Mouse (Mus musculus): ENCODE measurements at regions not wholly inside any gene's neighbourhood (a gene's known extent, or its start where the extent isn't known, plus 50 kb on each side); places are given as distances from the start of the nearest gene placed in this dataset.

DNA sequence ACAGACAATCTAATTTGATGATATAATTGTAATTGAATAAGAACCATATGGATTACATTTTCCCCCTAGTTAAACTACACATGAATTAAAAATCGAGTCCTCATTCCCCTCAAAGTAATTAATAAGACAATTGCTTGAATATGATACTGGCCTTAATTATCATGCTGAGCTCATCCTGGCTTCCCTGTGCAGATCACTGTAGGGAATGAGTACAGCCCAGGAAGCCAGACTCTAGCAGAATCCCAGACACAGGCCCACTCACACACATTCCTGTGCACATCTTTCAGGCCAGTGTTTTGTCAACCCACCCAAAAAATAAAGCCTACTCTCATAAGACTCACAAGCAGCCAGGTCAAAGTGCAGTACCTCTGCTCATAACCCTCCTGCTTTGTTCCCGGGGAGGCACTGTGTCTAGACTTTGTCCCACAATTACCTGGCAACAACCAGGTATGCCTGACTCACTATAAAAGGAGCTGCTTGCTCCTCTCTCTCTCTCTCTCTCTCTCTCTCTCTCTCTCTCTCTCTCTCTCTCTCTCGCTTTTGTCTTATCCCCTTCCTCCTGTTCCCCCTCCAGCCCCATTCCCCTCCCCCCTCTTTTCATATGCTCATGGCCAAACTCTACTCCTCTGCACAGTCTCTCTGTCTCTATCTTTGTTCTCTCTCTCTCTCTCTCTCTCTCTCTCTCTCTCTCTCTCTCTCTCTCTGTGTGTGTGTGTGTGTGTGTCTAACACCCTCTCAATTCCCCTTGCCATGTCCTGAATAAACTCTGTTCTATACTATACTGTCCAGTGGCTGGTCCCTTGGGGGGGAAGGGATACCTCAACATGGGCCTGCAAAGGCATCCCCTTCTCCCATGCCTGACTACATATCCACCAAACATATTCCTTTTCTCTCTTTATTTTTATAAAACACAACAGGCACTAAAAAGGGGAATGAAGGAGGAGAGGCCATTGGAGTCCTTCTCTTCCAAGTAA lies 143.7 kb upstream of the Spag17 start:
- Histone ChIP-seq H3K4me3 (no peak overlapping the region), H3K36me3 (no peaks in the 10 kb centered on the region), H3K9ac (no peak overlapping the region), H3K9me3 (replicated peaks) (no peaks in the 10 kb centered on the region), H3K4me2 (replicated peaks) (no peak overlapping the region), H3K27ac (no peak overlapping the region), H3K4me1 (no peaks in the 10 kb centered on the region), H3K27me3 (no peaks in the 10 kb centered on the region)
- WGBS = 66% methylated on average over 3 of the region's 3 CpGs
- ATAC-seq (ENCODE audit: low FRiP score) = no peak

DNA sequence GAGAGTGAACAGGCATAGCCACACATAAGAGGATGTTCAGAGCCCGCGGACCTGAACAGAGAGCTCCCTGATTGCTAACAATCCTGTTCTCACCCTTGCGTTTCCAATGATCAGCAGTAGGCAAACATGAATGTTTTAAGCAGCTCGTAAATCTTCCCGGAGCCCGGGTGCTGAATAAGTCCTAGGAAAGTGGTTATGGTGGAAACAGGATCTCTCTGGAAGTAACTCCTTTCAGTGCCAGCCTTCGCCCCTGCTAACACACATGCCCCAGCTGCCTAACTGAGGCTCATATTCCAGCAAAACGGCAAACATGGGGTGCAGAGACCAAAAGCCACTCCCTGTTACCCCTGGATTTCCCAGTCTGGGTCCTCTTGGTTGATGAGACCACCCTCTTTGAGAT lies 135.5 kb upstream of the Spag17 start:
- Histone ChIP-seq H3K36me3 (no peaks in the 10 kb centered on the region), H3K4me2 (replicated peaks) (no peak overlapping the region), H3K4me1 (no peaks in the 10 kb centered on the region), H3K4me3 (no peak overlapping the region), H3K9me3 (replicated peaks) (no peaks in the 10 kb centered on the region), H3K27ac (no peak overlapping the region), H3K9ac (no peak overlapping the region), H3K27me3 (no peaks in the 10 kb centered on the region)
- ATAC-seq (ENCODE audit: low FRiP score) = no peak
- 85% methylated on average over 8 of the region's 8 CpGs for WGBS

DNA sequence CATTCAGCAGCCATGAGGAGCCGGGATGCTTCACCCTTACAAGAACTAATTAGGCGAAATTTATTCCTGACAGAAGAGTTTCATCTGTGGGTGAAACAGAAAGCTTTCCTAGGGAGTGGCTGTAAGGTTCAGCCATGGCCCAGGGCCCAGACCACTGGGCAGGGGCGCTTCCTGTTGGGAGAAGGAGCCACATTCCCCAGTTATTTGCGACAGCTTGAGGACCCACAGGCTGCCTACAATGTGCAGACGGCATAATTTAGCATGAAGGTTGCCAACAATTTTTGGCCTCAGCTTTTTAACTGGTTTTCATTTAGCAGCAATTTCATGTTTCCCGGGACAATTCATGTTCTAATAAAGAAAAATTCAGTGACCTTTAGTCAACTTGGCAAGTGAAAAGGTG lies 106.7 kb upstream of the Spag17 start:
- no peak for ATAC-seq (ENCODE audit: low FRiP score)
- Histone ChIP-seq H3K27me3 (no peaks in the 10 kb centered on the region), H3K4me3 (no peak overlapping the region), H3K9ac (no peak overlapping the region), H3K27ac (no peak overlapping the region), H3K4me2 (replicated peaks) (no peak overlapping the region), H3K36me3 (no peaks in the 10 kb centered on the region), H3K4me1 (no peaks in the 10 kb centered on the region), H3K9me3 (replicated peaks) (no peaks in the 10 kb centered on the region)
- 82% methylated on average over 6 of the region's 6 CpGs for WGBS

DNA sequence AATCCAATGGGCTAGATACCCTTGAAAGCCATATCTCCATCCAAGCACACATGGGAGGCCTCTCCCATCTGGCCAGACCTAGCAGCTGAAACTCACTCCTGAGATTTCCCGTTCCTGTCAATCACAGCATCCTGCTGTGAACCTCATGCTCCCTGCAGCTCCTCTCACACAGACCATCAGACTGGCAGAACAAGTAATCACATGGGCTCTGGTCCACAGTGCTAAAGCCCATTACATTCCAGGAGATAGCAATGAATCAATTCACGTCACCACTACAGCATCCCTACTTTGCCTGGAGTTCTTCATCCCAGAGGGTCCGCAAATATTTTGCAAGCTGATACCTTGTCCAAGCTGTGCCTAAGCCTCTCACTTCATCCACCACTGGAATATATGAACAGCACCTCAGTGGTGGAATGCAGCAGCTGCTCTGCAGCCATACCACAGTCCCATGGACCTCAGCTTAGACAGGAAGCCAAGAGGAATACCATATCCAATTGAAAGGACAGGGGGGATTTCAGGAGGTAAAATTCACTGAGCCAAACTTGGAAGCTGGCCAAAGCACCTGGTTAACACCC lies 99.2 kb upstream of the Spag17 start:
- WGBS = 64% methylated on average over 3 of the region's 3 CpGs
- Histone ChIP-seq H3K27ac (no peak overlapping the region), H3K4me1 (no peaks in the 10 kb centered on the region), H3K4me3 (no peak overlapping the region), H3K4me2 (replicated peaks) (no peak overlapping the region), H3K36me3 (no peaks in the 10 kb centered on the region), H3K9ac (no peak overlapping the region), H3K27me3 (no peaks in the 10 kb centered on the region), H3K9me3 (replicated peaks) (no peaks in the 10 kb centered on the region)
- no peak for ATAC-seq (ENCODE audit: low FRiP score)

DNA sequence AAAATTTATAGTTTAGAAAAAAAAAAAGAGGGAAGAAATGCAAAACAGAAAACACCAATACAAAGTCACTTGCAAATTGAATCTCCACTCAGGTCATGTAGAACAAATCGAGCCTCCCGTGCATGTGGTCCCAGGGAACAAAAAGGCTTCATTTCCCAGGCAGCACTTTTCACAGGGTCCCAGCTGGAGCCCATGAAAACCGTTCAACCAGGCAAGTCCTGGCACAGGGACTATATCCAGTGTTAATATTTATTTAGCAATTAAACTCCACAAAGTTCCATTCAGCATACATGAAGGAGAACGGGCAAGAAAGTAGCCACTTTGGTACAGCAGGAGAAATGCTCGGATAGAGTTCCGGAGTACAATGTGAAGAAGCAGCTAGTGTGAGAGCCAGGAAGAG lies 93.9 kb upstream of the Spag17 start:
- no peak overlapping the region for H3K27ac ChIP-seq
- no peaks in the 10 kb centered on the region for H3K9me3 ChIP-seq (replicated peaks)
- no peaks in the 10 kb centered on the region for H3K4me1 ChIP-seq
- H3K36me3 ChIP-seq = no peaks in the 10 kb centered on the region
- H3K4me2 ChIP-seq (replicated peaks) = no peak overlapping the region
- WGBS = 52% methylated on average over 6 of the region's 6 CpGs
- H3K4me3 ChIP-seq = no peak overlapping the region
- no peak overlapping the region for H3K9ac ChIP-seq
- ATAC-seq (ENCODE audit: low FRiP score) = no peak
- H3K27me3 ChIP-seq = no peaks in the 10 kb centered on the region

DNA sequence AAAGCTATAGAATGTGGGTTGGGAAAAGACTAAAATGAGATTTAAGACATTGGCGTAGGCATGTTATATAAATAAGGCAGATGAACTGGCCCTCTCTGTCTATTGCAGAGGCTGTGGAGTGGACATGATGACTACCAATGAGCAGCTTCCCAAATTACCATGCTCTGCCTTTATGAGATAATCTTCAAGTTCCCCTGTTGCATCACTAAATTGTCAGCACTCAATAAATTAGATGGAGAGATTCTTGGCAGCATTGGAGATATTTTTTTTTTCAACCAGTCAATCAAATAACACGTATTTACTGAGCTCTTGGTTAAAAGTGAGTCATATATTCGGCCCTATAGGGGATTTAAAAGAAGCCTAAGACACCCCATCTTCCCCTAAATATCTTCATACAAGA lies 91.6 kb upstream of the Spag17 start:
- H3K27me3 ChIP-seq = no peaks in the 10 kb centered on the region
- no peaks in the 10 kb centered on the region for H3K9me3 ChIP-seq (replicated peaks)
- H3K36me3 ChIP-seq = no peaks in the 10 kb centered on the region
- ATAC-seq (ENCODE audit: low FRiP score) = no peak
- no peak overlapping the region for H3K4me3 ChIP-seq
- H3K4me2 ChIP-seq (replicated peaks) = no peak overlapping the region
- 82% methylated on average over 3 of the region's 3 CpGs for WGBS
- no peaks in the 10 kb centered on the region for H3K4me1 ChIP-seq
- no peak overlapping the region for H3K27ac ChIP-seq
- no peak overlapping the region for H3K9ac ChIP-seq

DNA sequence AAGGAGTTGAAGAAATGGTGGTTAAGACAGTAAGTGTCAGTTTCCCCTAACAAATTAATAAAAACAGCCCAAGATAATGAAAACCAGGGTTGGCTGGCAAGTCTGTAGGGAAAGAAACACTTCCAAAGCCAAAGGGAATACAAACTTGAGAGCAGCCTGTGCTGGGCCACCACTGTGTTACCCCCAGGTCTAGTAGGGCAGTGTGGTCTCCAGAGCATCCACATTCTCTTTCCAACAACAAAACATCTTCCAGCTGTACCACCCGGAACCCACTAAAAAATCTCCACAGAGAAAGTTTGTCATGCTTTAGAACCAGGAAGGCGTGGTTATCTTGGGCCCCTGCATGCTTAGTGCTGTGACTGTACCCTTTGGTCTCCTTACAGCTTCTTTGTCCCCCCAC lies 89.4 kb upstream of the Spag17 start:
- 92% methylated on average over 2 of the region's 2 CpGs for WGBS
- H3K4me1 ChIP-seq = no peaks in the 10 kb centered on the region
- no peaks in the 10 kb centered on the region for H3K36me3 ChIP-seq

DNA sequence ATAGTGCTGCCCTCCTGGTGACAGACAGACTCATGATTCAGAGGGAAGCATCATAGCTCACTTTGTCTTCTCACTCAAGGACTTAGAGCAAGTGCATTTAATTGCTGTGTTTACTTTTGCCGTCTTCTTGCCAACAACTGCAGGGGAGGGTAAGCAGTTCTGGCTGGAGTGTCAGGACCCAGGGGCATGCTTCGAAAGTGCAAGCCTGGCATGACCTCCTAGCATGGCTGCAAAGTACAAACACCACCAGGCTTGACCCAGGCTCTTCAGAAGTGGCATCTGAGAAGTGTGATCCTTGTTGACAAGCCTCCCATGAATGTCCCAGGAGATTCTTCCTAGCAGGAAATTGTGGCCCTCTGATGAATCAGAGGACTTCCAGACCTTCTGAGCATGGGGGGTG lies 87.4 kb upstream of the Spag17 start:
- H3K27ac ChIP-seq = no peak overlapping the region
- no peaks in the 10 kb centered on the region for H3K27me3 ChIP-seq
- no peaks in the 10 kb centered on the region for H3K4me1 ChIP-seq
- no peak overlapping the region for H3K9ac ChIP-seq
- H3K9me3 ChIP-seq (replicated peaks) = no peaks in the 10 kb centered on the region
- no peaks in the 10 kb centered on the region for H3K36me3 ChIP-seq
- H3K4me3 ChIP-seq = no peak overlapping the region
- ATAC-seq (ENCODE audit: low FRiP score) = no peak
- WGBS = 72% methylated on average over 2 of the region's 2 CpGs
- no peak overlapping the region for H3K4me2 ChIP-seq (replicated peaks)

More for the DNA sequence above, 89.4 kb upstream of the Spag17 start:
- ATAC-seq (ENCODE audit: low FRiP score) = no peak
- H3K4me3 ChIP-seq = no peak overlapping the region
- H3K9ac ChIP-seq = no peak overlapping the region
- no peak overlapping the region for H3K27ac ChIP-seq
- no peaks in the 10 kb centered on the region for H3K9me3 ChIP-seq (replicated peaks)
- no peaks in the 10 kb centered on the region for H3K27me3 ChIP-seq
- no peak overlapping the region for H3K4me2 ChIP-seq (replicated peaks)

DNA sequence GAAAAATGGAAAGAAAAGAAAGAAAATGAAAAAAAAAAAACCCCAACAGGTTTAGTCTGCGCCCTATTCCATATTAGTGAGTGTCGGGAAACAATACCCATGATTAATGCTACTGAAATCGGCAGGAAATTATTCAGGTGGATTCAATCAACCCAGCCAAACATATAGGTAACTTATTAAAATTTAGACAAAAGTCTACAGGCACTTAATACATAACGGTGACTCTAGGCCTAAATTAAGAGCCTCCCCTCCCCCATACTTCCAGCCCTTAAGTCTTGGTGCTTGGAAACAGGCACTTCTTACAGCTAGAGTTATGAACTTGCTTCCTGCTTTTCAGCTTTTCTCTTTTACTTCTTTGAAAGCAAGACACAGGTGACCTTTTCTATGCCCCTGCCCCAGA lies 74.7 kb upstream of the Spag17 start:
- Histone ChIP-seq H3K9ac (no peak overlapping the region), H3K4me2 (replicated peaks) (no peak overlapping the region), H3K4me1 (peaks cover 3% of the 10 kb centered on the region; the same call in 1 of the 2 replicates), H3K27me3 (no peaks in the 10 kb centered on the region), H3K4me3 (no peak overlapping the region), H3K9me3 (replicated peaks) (no peaks in the 10 kb centered on the region), H3K27ac (no peak overlapping the region), H3K36me3 (no peaks in the 10 kb centered on the region)
- ATAC-seq (ENCODE audit: low FRiP score) = no peak
- 78% methylated on average over 4 of the region's 4 CpGs for WGBS

DNA sequence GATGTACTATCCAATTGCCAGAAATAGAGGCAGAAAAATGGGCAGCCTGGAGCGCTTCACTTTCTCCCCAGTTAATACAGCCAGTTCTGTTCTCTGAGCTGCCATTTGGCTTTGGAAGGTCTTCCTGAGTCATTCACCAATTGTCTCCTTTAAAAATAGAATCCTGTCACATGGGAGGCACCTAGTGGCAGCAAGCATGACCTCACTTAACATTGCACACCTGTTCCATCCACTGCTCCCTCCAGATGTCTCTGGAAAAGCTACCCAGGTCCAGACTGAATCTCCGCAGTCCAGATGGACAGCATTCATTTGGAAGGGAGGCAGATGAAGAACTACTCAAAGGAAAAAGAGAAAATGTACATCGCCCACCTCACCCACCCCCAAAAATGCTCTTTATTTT lies 73.9 kb upstream of the Spag17 start:
- Histone ChIP-seq H3K36me3 (no peaks in the 10 kb centered on the region), H3K9me3 (replicated peaks) (no peaks in the 10 kb centered on the region), H3K4me1 (peaks cover 3% of the 10 kb centered on the region; the same call in 1 of the 2 replicates), H3K9ac (no peak overlapping the region), H3K4me3 (no peak overlapping the region), H3K4me2 (replicated peaks) (no peak overlapping the region), H3K27me3 (no peaks in the 10 kb centered on the region), H3K27ac (no peak overlapping the region)
- 88% methylated on average over 3 of the region's 3 CpGs for WGBS
- no peak for ATAC-seq (ENCODE audit: low FRiP score)

DNA sequence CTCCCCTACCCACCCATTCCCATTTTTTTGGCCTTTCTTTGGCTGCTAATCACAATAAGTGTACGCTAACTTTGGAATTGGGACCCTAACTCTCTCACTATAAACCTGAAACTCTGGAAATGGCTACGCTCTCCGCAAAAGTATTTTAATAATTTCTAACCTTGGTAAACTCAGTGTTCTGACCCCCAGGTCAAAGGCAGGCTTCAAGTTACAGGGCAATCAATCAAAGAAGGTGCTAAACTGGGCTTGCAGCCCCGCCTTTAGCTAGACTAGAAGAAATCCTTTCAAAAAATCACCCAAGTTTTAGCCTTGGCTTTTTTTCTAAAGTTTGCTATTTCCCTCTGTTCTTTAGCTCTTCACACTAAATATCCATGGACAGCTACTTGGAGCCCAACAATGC lies 72.4 kb upstream of the Spag17 start:
- Histone ChIP-seq H3K9me3 (replicated peaks) (no peaks in the 10 kb centered on the region), H3K4me3 (no peak overlapping the region), H3K4me2 (replicated peaks) (no peak overlapping the region), H3K27me3 (no peaks in the 10 kb centered on the region), H3K9ac (no peak overlapping the region), H3K4me1 (peaks cover 4% of the 10 kb centered on the region), H3K36me3 (no peaks in the 10 kb centered on the region), H3K27ac (no peak overlapping the region)
- no peak for ATAC-seq (ENCODE audit: low FRiP score)
- 63% methylated on average over 4 of the region's 4 CpGs for WGBS

DNA sequence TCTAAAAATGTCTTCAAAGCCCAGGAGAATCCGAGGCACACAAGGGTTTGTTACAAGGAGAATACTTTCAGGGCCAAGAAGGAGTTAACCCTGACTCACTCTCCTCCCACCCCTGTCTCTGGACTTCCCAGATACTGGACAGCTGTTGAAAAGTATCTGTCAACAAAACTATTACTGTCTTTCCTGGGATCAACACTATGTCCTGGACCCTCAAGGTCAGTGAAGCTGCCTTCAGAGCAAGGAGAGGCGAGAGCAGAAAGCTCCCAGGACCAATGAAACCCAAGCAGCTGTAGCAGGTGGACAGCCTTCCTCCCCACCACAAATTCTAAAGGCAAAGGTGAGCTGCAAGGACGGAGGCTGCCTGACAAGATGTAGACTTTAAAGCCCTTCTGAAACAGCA lies 70.1 kb upstream of the Spag17 start:
- H3K4me1 ChIP-seq = peaks cover 9% of the 10 kb centered on the region
- H3K27ac ChIP-seq = no peak overlapping the region
- H3K36me3 ChIP-seq = no peaks in the 10 kb centered on the region
- no peak for ATAC-seq (ENCODE audit: low FRiP score)
- no peak overlapping the region for H3K4me2 ChIP-seq (replicated peaks)
- no peak overlapping the region for H3K9ac ChIP-seq
- no peak overlapping the region for H3K4me3 ChIP-seq
- no peaks in the 10 kb centered on the region for H3K27me3 ChIP-seq
- WGBS = 60% methylated on average over 3 of the region's 3 CpGs
- H3K9me3 ChIP-seq (replicated peaks) = no peaks in the 10 kb centered on the region

DNA sequence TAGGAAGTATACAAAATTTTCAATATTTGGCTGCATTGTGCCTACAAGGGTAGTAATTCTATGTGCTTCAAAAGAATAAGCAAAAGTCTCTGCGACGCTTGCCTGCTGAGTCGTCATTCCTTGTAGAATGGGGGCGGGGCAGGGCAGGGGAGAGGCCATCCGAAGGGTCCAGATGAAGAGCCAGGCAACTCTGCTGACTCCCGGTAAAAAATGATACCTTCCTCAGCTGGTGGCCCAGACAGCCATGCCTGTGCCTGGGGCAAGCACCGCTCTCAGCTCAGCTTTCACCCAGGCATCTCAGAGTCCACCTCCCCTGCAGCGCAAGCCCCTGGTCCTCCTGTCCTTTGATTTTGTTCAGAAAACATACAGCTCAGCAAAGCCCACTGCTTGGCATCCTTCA lies 67.2 kb upstream of the Spag17 start:
- 17% methylated on average over 8 of the region's 8 CpGs for WGBS
- ATAC-seq (ENCODE audit: low FRiP score) = peak; percentile 26; the same call in 1 of the 2 replicates
- Histone ChIP-seq H3K27me3 (no peaks in the 10 kb centered on the region), H3K4me1 (peaks cover 7% of the 10 kb centered on the region), H3K4me3 (no peak overlapping the region), H3K27ac (no peak overlapping the region), H3K9ac (no peak overlapping the region), H3K36me3 (no peaks in the 10 kb centered on the region), H3K4me2 (replicated peaks) (peak overlapping the region; percentile 25; the same call in 1 of the 2 replicates), H3K9me3 (replicated peaks) (no peaks in the 10 kb centered on the region)
